Mouse (Mus musculus) MEL (cell line): Measurements from ENCODE around the gene Cldn4. TPM values are rescaled to one million over a fixed set of nuclear protein-coding genes. Genes with fewer than 3 reads are reported as not detected.

Experiments
- DNase-seq: peaks from one replicate; pipeline ENCODE4 v3.0.0; 2011; ENCODE audit warnings: low read depth, low spot score
- H3K27ac ChIP-seq: 2 replicates; pipeline ENCODE4 v1.5.1; 2012; ENCODE audit warnings: low read depth, mild to moderate bottlenecking, control low read depth, low read length, moderate library complexity; ENCODE audit not compliant: control insufficient read depth
- H3K27me3 ChIP-seq, 2 experiments: fragments of 150-350 bp in 1 of 2; sonication (generic) in 1 of 2; 2 replicates each; pipeline ENCODE4 v1.6.1; 2012; ENCODE audit warnings: low read length in 2 of 2, mild to moderate bottlenecking in 2 of 2, improper control_type of control experiment in 1 of 2, moderate library complexity in 1 of 2; ENCODE audit not compliant: insufficient read depth in 2 of 2, control insufficient read depth in 1 of 2
- H3K36me3 ChIP-seq, 2 experiments: 2 replicates each; pipeline ENCODE4 v1.6.1; 2012 to 2014; ENCODE audit warnings: low read length in 2 of 2, improper control_type of control experiment in 1 of 2, inconsistent platforms in 1 of 2, mild to moderate bottlenecking in 1 of 2; ENCODE audit not compliant: insufficient read depth in 2 of 2, control insufficient read depth in 1 of 2
- H3K4me1 ChIP-seq, 2 experiments: fragments of 150-350 bp in 1 of 2; sonication (generic) in 1 of 2; 2 replicates each; pipeline ENCODE4 v1.6.1; 2012; ENCODE audit warnings: low read length in 2 of 2, improper control_type of control experiment in 1 of 2, mild to moderate bottlenecking in 1 of 2; ENCODE audit not compliant: insufficient read depth in 2 of 2, control insufficient read depth in 1 of 2
- H3K4me3 ChIP-seq, 2 experiments: fragments of 150-350 bp in 1 of 2; sonication (generic) in 1 of 2; 2 replicates each; pipeline ENCODE4 v1.5.1; 2012; ENCODE audit warnings: low read depth in 2 of 2, low read length in 2 of 2, mild to moderate bottlenecking in 2 of 2, moderate library complexity in 2 of 2, control low read depth in 1 of 2, improper control_type of control experiment in 1 of 2; ENCODE audit not compliant: control insufficient read depth in 1 of 2, insufficient read depth in 1 of 2
- H3K79me2 ChIP-seq: 2 replicates; pipeline ENCODE4 v1.6.1; 2012; ENCODE audit warnings: mild to moderate bottlenecking, low read length, moderate library complexity; ENCODE audit not compliant: control insufficient read depth, poor library complexity, insufficient read depth
- H3K9ac ChIP-seq: 2 replicates; pipeline ENCODE4 v1.6.1; 2012; ENCODE audit warnings: low read depth, mild to moderate bottlenecking, control low read depth, low read length, moderate library complexity; ENCODE audit not compliant: control insufficient read depth, poor library complexity, severe bottlenecking
- H3K9me3 ChIP-seq: fragments of 150-350 bp; sonication (generic); replicated peaks from 2 replicates; pipeline ENCODE4 v1.6.1; 2012; ENCODE audit warnings: mild to moderate bottlenecking, low read length, improper control_type of control experiment, moderate library complexity; ENCODE audit not compliant: insufficient read depth
- BHLHE40 ChIP-seq: IDR thresholded peaks from 2 replicates; pipeline ENCODE4 v1.6.1; 2012; ENCODE audit warnings: low read depth, mild to moderate bottlenecking, inconsistent platforms, low read length, improper control_type of control experiment, borderline replicate concordance
- CHD1 ChIP-seq: IDR thresholded peaks from 2 replicates; pipeline ENCODE4 v1.6.1; 2012; ENCODE audit warnings: low read depth, mild to moderate bottlenecking, inconsistent platforms, low read length, improper control_type of control experiment
- CTCF ChIP-seq, 3 experiments: IDR thresholded peaks in 2 of 3; conservative IDR thresholded peaks in 1 of 3; 2 replicates each; pipeline ENCODE4 v1.5.1; 2011 to 2012; ENCODE audit warnings: low read length in 3 of 3, low read depth in 2 of 3, mild to moderate bottlenecking in 2 of 3, improper control_type of control experiment in 1 of 3, inconsistent platforms in 1 of 3, mixed read lengths in 1 of 3, moderate library complexity in 1 of 3; ENCODE audit not compliant: control insufficient read depth in 1 of 3, insufficient read depth in 1 of 3, poor library complexity in 1 of 3, severe bottlenecking in 1 of 3
- E2F4 ChIP-seq: IDR thresholded peaks from 2 replicates; pipeline ENCODE4 v1.6.1; 2011; ENCODE audit warnings: low read depth, low read length, improper control_type of control experiment, borderline replicate concordance
- ELF1 ChIP-seq: IDR thresholded peaks from 2 replicates; pipeline ENCODE4 v1.6.1; 2014; ENCODE audit warnings: low read depth, mild to moderate bottlenecking, inconsistent platforms, low read length, improper control_type of control experiment, moderate library complexity
- EP300 ChIP-seq, 2 experiments: IDR thresholded peaks; 2 replicates each; pipeline ENCODE4 v1.6.1; 2011; ENCODE audit warnings: improper control_type of control experiment in 2 of 2, low read length in 2 of 2, low read depth in 1 of 2, mild to moderate bottlenecking in 1 of 2
- ETS1 ChIP-seq: IDR thresholded peaks from 2 replicates; pipeline ENCODE4 v1.6.1; 2012; ENCODE audit warnings: low read depth, mild to moderate bottlenecking, inconsistent platforms, low read length, improper control_type of control experiment, moderate library complexity
- GABPA ChIP-seq: IDR thresholded peaks from 2 replicates; pipeline ENCODE4 v1.6.1; 2012; ENCODE audit warnings: low read depth, mild to moderate bottlenecking, inconsistent platforms, low read length, improper control_type of control experiment, moderate library complexity
- GATA1 ChIP-seq: IDR thresholded peaks from 2 replicates; pipeline ENCODE4 v1.6.1; 2011; ENCODE audit warnings: low read depth, low read length, improper control_type of control experiment
- HCFC1 ChIP-seq: IDR thresholded peaks from 2 replicates; pipeline ENCODE4 v1.6.1; 2012; ENCODE audit warnings: low read depth, mild to moderate bottlenecking, inconsistent platforms, low read length, improper control_type of control experiment, moderate library complexity
- MAX ChIP-seq: IDR thresholded peaks from 2 replicates; pipeline ENCODE4 v1.6.1; 2011; ENCODE audit warnings: low read length, improper control_type of control experiment
- MEF2A ChIP-seq: IDR thresholded peaks from 2 replicates; pipeline ENCODE4 v1.6.1; 2014; ENCODE audit warnings: low read depth, mild to moderate bottlenecking, inconsistent platforms, low read length, improper control_type of control experiment; ENCODE audit not compliant: poor library complexity, insufficient replicate concordance, severe bottlenecking; ENCODE audit errors: extremely low read depth
- MXI1 ChIP-seq: IDR thresholded peaks from 2 replicates; pipeline ENCODE4 v1.6.1; 2011; ENCODE audit warnings: mild to moderate bottlenecking, low read depth, low read length, improper control_type of control experiment
- MYB ChIP-seq: IDR thresholded peaks from 2 replicates; pipeline ENCODE4 v1.6.1; 2011; ENCODE audit warnings: mild to moderate bottlenecking, low read depth, low read length, improper control_type of control experiment
- NELFE ChIP-seq: IDR thresholded peaks from 2 replicates; pipeline ENCODE4 v1.6.1; 2011; ENCODE audit warnings: low read depth, low read length, improper control_type of control experiment
- POLR2AphosphoS2 ChIP-seq: IDR thresholded peaks from 2 replicates; pipeline ENCODE4 v1.6.1; 2011; ENCODE audit warnings: low read length, improper control_type of control experiment
- POLR2AphosphoS5 ChIP-seq: IDR thresholded peaks from 2 replicates; pipeline ENCODE4 v1.6.1; 2012; ENCODE audit warnings: low read depth, borderline replicate concordance, mild to moderate bottlenecking, inconsistent platforms, low read length, moderate library complexity, mixed read lengths
- RAD21 ChIP-seq: IDR thresholded peaks from 2 replicates; pipeline ENCODE4 v1.6.1; 2011; ENCODE audit warnings: mild to moderate bottlenecking, low read depth, low read length, improper control_type of control experiment
- TAL1 ChIP-seq: IDR thresholded peaks from 2 replicates; pipeline ENCODE4 v1.6.1; 2012; ENCODE audit warnings: mild to moderate bottlenecking, inconsistent platforms, low read length, moderate library complexity, mixed read lengths
- TBP ChIP-seq: IDR thresholded peaks from 2 replicates; pipeline ENCODE4 v1.8.0; 2011; ENCODE audit warnings: low read depth, low read length, improper control_type of control experiment
- TCF12 ChIP-seq: IDR thresholded peaks from 2 replicates; pipeline ENCODE4 v1.6.1; 2014; ENCODE audit warnings: low read depth, mild to moderate bottlenecking, inconsistent platforms, low read length, improper control_type of control experiment, moderate library complexity
- UBTF ChIP-seq: IDR thresholded peaks from 2 replicates; pipeline ENCODE4 v1.6.1; 2012; ENCODE audit warnings: low read depth, mild to moderate bottlenecking, inconsistent platforms, low read length, improper control_type of control experiment, moderate library complexity, borderline replicate concordance; ENCODE audit not compliant: insufficient read depth
- ZC3H11A ChIP-seq: IDR thresholded peaks from 2 replicates; pipeline ENCODE4 v1.6.1; 2012; ENCODE audit warnings: low read depth, mild to moderate bottlenecking, inconsistent platforms, low read length, improper control_type of control experiment
- ZKSCAN1 ChIP-seq: IDR thresholded peaks from 2 replicates; pipeline ENCODE4 v1.6.1; 2012; ENCODE audit warnings: low read depth, mild to moderate bottlenecking, inconsistent platforms, low read length, improper control_type of control experiment, moderate library complexity
- ZMIZ1 ChIP-seq: IDR thresholded peaks from 2 replicates; pipeline ENCODE4 v1.6.1; 2012; ENCODE audit warnings: low read depth, mild to moderate bottlenecking, inconsistent platforms, low read length, improper control_type of control experiment, moderate library complexity
- polyA plus RNA-seq, 2 experiments: library from polyadenylated mRNA; stranded (reverse) in 1 of 2; unstranded in 1 of 2; fragments of >175 nt in 1 of 2; fragments of >200 nt in 1 of 2; gene quantifications; 2 replicates each; pipeline versions ENCODE4 v1.2.1 to v1.2.4; 2012; ENCODE audit warnings: low replicate concordance in 2 of 2, low read depth in 1 of 2; ENCODE audit not compliant: insufficient read length in 2 of 2, insufficient read depth in 1 of 2, missing spikeins in 1 of 2
- total RNA-seq: library from RNA; depleted of rRNA; stranded (reverse); fragments of 300-350 nt; gene quantifications from 2 replicates; pipeline ENCODE4 v1.2.3, GENCODE M21; 2012

Gene Cldn4
- total and polyA plus RNA-seq, 3 experiments = 0.04 to 0.08 TPM; not detected in 1

GRCm38 (mm10) chr5:134901012-134901643 is 45.6 kb downstream of the Cldn4 start:
- Histone ChIP-seq H3K27ac (no peak overlapping the region), H3K27me3 (peaks cover 2 to 7% of the 10 kb centered on the region in 2 experiments; a peak in 3 of 4 replicates), H3K36me3 (no peaks in the 10 kb centered on the region)
- TF ChIP-seq MXI1 = no peak
- TF ChIP-seq RAD21 = peak; percentile 25
- TF ChIP-seq CTCF (IDR thresholded peaks at IDR 0.05 in 2 of 3, conservative IDR thresholded peaks at IDR 0.05 in 1 of 3; ENCODE audit: control insufficient read depth in 1 of 3, insufficient read depth in 1 of 3, low read depth in 2 of 3, low read length in 3 of 3, poor library complexity in 1 of 3, severe bottlenecking in 1 of 3) = peak in 1 of 3 experiments; percentile 7; a peak in 1 of 6 replicates
- no peak for TF ChIP-seq UBTF
- TF ChIP-seq, all 39 proteins: peak for 2
- no peaks in the 10 kb centered on the region for H3K9me3 ChIP-seq
- H3K79me2 ChIP-seq = no peaks in the 10 kb centered on the region
- H3K4me1 ChIP-seq = no peaks in the 10 kb centered on the region
- no peak for DNase-seq
- H3K9ac ChIP-seq = no peak overlapping the region
- H3K4me3 ChIP-seq = no peak overlapping the region

GRCm38 (mm10) chr5:134897596-134897995 is 49.1 kb downstream of the Cldn4 start:
- no peak for DNase-seq
- Histone ChIP-seq H3K27me3 (peaks cover 2 to 7% of the 10 kb centered on the region in 2 experiments; a peak in 3 of 4 replicates), H3K9me3 (no peaks in the 10 kb centered on the region), H3K36me3 (no peaks in the 10 kb centered on the region), H3K79me2 (no peaks in the 10 kb centered on the region), H3K4me3 (no peak overlapping the region), H3K27ac (no peak overlapping the region), H3K4me1 (no peaks in the 10 kb centered on the region), H3K9ac (no peak overlapping the region)
- TF ChIP-seq NELFE (no peak), ZMIZ1 (no peak), BHLHE40 (no peak)

DNA sequence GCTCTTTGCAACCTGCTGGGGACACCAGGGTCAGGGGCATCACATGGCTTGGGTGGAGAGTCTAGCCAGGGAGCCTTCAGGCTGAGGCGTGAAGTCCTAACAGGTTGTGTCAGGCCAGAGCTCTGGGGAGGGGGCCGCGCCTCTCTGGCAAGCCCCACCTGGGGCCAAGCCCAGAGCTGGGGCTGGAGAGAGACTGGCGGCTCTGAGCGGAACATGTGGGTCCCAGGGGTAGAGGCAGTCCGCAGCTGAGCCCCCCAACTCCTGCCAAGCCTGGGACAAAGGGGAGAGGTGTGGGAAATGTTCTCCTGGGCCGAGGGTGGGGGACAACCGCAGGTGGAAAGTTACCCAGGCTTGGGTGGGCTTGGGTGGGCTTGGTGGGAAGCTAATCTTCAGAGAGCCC is 49.8 kb downstream of the Cldn4 start:
- no peaks in the 10 kb centered on the region for H3K9me3 ChIP-seq
- no peaks in the 10 kb centered on the region for H3K4me1 ChIP-seq
- peaks cover 2 to 7% of the 10 kb centered on the region in 2 experiments; a peak in 3 of 4 replicates for H3K27me3 ChIP-seq
- H3K79me2 ChIP-seq = no peaks in the 10 kb centered on the region
- no peaks in the 10 kb centered on the region for H3K36me3 ChIP-seq
- H3K4me3 ChIP-seq = no peak overlapping the region
- DNase-seq = no peak
- TF ChIP-seq MEF2A (no peak), ETS1 (no peak), MAX (no peak), CHD1 (no peak), NELFE (no peak), ELF1 (no peak), E2F4 (no peak), UBTF (no peak), GATA1 (no peak), GABPA (no peak), POLR2AphosphoS2 (no peak), ZC3H11A (no peak), TCF12 (no peak), EP300 (IDR thresholded peaks at IDR 0.05; ENCODE audit: low read depth in 1 of 2, low read length in 2 of 2) (no peak), ZKSCAN1 (no peak), HCFC1 (no peak), TBP (no peak), POLR2AphosphoS5 (no peak), TAL1 (no peak), MYB (no peak)
- H3K27ac ChIP-seq = no peak overlapping the region
- no peak overlapping the region for H3K9ac ChIP-seq
